Mouse (Mus musculus) liver (tissue): ENCODE measurements around the gene Luzp2.
"Not testable (repeated sequence)": the region's sequence is repeated elsewhere in the genome, so short reads cannot be mapped to it uniquely, and the experiment has no call there.

Experiments used
- DNase-seq: peaks from one replicate; pipeline ENCODE4 v3.0.0-alpha.2; 2020; ENCODE audit warnings: mixed read lengths

Luzp2 gene

DNA sequence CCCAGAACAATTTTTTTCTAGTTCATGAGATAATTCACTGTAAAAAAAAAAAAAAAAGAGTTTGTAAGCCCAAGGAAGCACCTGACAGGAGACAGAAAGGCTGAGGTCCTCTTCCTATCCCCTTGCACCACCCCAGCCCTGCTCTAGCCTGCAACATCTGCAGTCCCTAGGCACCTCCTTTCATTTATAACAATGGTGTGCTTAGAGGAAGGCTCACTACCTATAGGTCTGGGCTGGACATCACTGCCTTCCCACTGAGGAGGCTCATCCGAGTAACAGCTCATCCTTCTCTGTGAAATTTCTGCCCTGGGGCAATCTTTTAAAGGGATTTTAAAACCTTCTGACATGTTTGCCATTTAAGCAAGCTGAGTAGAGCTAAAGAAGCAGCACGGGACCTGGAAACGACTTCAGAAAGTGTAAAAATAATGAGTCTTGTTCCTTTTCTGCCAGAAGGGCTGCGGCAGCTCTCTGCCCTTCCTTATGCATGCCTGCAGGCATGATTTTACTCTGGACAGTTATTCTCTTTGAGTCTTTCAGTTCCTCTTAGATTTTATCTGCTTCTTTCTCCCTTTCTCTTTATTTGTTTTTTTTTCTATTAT lies 174.0 kb downstream of the Luzp2 start:
- no peak for DNase-seq

DNA sequence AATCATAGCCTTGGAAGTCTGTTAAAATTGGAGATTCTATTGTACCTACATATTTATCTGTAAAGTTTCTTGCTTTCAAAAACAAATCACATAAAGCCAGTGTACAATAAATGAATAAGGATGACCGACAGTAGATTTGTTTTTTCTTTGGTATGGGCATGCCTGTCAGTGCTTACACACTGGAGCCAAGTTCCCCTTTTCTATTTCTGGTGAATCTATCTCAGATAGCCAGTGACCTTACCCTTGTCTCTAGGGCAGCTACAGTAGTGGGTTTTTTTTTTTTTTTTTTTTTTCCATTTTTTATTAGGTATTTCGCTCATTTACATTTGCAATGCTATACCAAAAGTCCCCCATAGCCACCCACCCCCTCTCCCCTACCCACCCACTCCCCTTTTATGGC lies 298.6 kb downstream of the Luzp2 start:
- DNase-seq: not testable (repeated sequence)

DNA sequence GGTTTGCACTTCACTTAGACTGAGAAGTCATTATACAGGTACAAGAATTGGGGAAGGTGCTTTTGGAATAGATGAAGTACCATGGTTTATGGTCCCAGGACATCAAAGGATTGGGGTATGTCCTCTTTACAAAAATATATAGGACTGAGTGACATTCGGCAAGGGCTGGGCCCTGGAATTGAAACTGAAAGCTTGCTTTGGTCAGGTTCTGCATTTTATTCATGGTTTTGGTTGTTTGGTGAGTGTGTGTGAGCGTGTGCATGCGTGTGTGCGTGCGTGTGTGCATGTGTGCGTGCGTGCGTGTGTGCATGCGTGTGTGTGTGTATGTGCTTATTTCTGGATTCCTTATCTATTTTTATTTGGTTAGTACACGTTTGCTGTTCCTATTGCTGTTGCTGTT lies 353.6 kb downstream of the Luzp2 start:
- DNase-seq: no peak

DNA sequence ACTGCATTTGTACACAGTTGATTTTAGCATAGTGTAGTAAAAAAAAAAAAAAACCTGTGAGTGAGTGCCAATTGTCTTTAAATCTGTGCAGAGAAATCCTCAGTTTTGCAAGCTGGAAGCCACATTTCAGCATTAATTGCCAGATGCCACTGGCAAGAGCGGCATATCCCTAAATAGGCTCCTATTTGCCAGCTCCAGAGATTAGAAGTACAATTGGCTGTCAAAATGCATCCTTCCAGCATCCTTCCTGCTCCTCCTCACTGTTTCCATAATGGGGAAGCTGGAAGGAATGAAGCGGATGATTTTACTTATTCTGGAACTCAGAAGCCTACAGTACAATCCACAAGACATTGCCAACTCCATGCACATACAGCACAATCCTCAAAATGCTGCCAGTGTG lies 354.2 kb downstream of the Luzp2 start:
- DNase-seq: no peak

DNA sequence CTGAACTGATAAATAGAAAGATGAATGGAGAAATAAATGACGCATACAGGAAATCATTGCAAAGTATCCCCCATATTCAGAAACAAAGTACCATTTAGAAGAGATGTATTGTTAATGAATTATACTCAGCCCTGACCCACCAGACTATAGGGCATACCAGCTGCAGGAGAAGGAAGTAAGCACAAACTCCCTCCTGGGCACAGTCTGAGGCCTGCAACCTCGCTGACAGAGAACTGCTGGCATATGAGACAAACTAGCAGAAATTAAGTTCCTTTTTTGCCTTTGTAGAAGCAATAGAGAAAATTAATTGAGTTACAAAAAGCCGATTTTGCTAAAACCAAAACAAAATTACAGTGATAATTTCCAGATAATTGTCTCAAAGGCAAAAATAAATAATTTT lies 355.4 kb downstream of the Luzp2 start:
- DNase-seq: no peak

DNA sequence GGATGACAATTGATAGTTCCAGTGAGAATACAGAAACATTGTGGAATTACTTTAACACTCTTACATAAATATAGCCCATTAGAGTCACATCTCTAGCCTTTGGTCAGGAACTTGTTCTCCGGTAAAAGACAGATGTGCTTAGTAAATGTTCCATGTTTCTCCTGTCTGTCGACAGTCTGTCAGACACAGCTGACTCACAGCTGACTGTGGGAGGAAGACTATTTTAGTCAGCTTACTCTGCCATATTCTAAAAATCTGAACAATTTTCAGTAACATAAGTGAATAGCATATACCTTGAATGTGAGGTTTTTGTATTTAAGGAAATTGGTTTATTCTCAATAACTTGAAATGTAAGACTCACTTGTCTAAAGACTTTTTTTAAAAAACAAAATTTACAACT lies 363.5 kb downstream of the Luzp2 start:
- DNase-seq: no peak

DNA sequence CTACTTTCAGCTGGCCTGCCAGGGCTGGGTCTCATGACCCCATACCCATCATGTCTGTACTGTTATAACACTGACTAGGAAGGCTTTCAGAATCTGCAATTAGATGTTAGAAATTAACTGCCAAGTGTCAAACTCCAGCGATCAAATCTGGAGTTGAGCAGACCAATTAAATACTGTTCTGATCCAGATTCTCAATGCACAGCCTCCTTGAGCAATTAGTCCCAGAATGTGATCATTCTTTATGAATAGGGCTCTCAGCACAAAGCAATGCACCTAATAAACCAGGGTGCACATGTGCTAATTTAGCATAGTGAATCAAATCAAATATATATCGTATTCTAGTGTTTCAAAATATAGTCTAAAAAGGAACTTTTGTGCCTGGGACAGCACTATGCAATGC lies 387.7 kb downstream of the Luzp2 start:
- DNase-seq: no peak

DNA sequence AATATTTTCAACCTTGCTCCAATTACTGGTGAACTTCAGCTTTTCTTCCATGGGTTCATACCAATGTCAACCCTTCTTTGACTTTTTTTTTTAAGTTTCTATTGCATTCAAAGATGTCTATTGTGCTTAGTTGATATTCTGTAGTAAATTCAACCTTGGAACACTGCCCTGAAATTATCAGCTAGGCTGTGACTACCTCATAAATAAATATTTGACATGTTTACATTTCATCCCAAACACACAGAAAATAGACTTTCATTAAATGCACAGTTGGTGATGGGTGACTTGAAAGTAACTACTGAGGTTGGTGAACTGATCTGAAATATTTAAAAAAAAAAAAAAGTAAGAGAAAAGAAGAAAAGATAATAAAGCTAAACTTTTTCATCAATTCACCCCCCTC lies 394.1 kb downstream of the Luzp2 start:
- DNase-seq: no peak
